Mouse (Mus musculus) heart, postnatal 25 days (tissue): Measurements from ENCODE around the gene Upp2. TPM values are rescaled to one million over a fixed set of nuclear protein-coding genes. Genes with fewer than 3 reads are reported as not detected.
A peak's percentile ranks its signal among the peaks of the same experiment; 100 is the strongest.

Experiments used
- DNase-seq: peaks from one replicate; pipeline ENCODE4 v3.0.0; 2022; ENCODE audit warnings: low spot score
- intact Hi-C: fragments of 180-260 bp; cut with DNase I; formaldehyde crosslinking; loops from one replicate; pipeline ENCODE4 v1.15.1; 2025
- total RNA-seq, 2 experiments: library from RNA; stranded (reverse); gene quantifications; 2 replicates each; pipeline ENCODE4 v1.2.3; 2021

The Upp2 gene
- total RNA-seq, 2 experiments from 2014 or later, result 3.1 to 3.8 TPM

DNA sequence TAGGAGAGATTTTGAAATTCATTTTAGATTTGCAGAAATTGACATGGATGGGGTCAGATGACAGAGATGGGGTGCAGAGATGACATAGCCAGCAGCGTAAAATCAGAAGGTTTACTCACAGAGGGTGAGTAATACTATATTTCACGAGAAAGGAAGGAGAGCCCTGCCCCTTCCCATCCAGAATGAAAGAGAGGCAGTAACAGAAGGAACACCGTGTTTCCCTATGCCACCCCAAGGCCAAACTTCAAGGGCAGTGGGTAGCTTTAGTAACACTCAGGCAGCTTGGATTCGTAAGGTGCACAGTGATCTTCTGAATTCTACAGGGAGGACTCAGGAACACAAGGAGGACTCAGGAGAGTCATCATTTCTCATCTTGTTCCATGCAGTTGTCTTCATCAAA is 144.0 kb downstream of the Upp2 start:
- no peak for DNase-seq
- intact Hi-C loops, result no loop called here

DNA sequence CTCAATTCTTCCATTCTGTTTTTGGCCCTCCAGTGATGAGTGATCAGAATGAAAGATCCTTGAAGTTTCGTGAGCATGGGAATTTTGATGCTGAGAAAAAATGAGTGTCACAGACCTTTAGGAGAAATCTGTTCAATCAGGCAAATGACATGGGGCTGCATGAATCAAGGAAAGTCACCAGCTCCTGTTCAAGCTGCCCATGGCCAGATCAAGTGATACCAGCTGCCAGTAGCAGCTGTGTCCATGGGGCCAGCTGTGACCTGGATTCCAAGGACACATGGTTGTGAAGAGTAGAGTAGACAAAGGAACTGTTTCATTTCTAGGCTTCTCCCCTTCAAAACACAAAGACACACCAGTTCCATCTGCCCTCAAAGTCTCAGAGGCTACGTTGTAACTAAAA is 144.4 kb downstream of the Upp2 start:
- DNase-seq, result no peak
- intact Hi-C loops, result no loop called here

DNA sequence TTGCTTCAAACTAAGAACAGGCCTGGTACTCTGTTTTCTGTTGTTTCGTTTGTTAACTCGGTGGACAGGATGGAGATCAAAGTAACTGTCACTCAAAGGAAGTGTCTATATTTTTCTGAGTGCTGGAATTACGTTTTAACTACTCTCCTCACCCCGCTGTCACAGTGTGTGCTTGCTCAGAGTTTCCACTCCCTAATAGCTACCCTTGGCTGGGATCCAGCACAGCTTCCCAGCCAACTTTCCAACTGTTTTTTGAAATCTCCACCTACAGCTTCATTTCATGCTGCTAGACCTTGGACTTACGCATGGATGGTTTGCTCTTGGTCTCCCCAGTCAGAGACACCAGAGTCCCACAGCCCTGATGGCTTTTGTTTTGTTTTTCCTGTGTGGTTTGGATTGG is 144.8 kb downstream of the Upp2 start:
- DNase-seq, result peak; percentile 64
- intact Hi-C loops, result no loop called here

DNA sequence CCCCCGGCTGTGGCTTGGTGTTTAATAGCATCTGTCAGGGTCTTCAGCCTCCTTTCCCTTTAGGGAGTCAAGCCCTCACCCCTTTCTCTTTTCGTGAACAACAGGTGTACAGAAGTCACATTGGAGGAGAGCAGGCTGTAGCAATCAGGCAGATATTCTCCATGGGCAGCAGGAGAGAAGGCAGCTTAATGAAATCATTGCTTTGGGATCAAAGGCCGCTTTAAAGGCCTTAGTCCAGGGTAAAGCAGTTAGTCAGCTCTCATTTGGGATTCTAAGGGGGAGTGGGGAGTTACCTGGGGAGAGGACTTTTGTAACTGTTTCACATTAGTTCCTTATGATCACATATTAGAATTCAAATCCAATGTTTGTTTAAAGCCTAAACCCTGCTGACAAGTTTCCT is 150.8 kb downstream of the Upp2 start:
- intact Hi-C loops, result no loop called here
- DNase-seq, result no peak

DNA sequence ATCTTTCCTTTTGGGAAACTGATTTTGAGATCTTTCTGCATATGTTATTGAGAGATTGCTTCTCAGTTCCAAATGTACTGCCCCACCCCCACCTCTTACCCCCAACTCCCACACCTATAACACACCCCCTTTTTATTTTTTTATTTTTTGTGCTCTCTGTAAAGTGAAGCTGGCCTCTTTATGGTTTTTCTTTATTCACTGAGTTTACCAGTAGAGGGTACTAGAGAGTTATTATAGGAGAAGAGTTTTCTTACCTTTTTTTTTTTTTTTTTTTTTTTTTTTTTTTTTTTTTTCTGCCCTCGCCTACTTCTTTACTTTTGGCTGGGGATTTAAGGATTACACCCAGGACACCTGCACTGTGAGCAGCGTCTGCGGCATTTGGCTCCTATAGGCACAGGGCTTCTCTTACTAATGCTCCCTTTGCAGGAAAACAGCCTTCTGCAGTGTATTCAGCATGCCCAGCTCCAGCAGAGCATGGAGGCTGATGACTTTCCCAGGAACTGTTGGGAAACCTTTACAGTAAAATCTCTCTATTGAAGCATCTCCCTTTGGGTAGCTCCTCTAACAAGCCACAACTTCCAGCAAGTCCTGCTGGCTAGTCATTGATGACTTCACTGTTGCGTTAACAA is 170.2 kb downstream of the Upp2 start:
- intact Hi-C loops, result loop anchor here (5.0 kb wide), 2 partner anchors 685 to 700 kb away; no protein-coding TSS in a partner anchor
- DNase-seq, result no peak

DNA sequence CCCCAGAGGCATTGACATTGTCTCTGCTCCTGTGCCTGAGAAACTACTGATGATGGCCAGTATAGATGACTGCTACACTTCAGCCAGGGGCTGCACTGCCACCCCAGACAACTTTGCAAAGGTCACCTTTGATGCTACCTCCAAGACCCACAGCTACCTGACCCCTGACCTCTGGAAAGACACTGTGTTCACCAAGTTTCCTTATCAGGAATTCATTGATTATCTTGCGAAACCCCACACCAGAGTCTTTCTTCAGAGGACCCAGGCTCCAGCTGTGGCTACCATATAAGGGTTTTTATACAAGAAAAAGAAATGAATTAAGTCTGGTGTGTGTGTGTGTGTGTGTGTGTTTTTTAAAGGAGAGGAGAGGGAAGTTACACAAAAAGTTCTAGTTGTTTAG is 174.1 kb downstream of the Upp2 start:
- no peak for DNase-seq
- intact Hi-C loops, result no loop called here

DNA sequence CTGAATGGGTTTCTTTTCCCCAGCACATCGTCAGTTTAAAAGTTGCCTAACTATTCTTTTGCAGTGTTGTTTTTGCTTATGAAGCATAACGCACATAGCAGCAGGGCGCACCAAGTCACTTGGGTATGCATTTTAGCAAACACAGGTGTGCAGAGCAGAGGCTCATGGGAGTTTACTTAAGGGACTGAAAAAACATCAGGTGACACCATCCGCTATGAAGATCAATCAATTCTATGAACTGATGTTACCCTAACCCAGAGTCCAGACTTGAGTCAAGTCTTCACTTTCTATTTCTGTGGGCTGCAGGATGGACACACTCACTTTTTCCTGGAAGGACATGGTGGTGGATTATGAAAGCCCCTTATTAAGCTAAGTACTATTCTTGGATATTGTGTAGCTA is 174.9 kb downstream of the Upp2 start:
- intact Hi-C loops, result no loop called here
- no peak for DNase-seq

DNA sequence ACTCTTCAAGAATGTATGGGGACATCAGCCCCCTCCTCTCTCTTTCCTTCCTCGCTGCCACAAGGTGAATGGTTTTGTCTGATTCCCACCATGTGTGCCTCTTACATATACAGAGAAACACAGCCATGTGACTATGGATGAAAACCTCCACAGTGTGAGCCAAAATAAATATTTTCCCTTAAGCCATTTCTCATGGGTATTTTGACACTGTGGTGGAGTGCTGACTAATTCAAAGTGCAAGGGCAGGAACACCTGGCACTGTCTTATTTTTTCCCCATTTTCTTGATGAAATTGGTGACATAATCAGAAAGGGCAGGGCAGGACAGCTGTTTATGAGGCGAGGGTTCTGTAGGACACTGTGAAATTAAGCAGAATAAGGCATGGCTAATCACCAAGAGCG is 176.3 kb downstream of the Upp2 start:
- no peak for DNase-seq
- intact Hi-C loops, result no loop called here

DNA sequence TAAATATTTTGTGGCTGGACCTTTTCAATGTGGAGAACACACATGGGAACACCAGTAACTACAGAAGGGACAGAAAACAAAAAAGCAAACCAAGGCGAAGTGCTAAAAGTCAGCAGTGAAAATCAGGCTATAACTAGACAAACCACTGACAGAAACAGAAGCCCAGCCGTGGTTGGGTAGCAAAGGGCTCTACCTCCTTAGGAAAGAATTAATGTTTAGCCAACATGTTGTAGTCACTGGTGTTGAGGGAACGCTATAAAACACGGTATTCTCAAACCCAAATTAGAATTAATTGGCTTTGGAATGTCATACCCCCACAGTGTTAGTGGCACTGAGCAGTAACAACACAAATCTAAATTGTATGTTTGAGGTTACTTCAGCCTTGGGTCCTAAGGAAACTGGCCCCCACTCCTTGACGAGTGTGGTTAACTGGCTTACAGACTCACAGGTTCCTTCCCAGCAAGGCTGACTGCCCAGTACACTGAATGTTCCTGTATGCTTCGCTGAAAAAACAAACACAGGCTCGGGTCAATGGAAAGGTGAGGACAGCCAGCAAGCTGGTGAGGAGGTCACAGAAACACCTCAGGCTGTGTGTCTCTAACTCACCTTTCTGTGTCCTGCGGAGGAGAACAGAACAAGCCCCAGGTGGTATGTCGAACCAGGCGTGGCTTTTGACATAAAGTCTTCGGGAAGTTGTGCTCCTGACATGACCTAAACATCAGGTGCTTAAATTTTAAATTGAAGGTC is 180.6 kb downstream of the Upp2 start:
- intact Hi-C loops, result no loop called here
- no peak for DNase-seq

DNA sequence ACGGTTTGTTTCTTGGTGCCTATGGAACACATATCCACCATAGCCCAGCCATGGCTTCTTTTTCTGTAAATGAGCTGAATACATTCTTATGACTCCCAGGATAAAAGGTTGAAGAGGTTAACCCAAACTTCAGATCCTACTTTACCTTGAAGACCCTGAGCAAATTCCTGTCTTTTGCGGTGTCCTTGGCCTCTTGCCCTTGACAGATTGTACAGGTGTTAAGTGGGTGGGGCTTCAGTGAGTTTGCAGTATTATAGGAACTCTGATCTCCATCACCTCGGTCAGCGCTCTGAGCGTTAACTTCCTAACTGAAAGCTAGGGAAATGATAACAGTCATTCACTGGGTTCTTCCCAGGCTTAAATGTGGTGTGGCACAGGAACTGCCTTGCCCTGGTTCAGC is 181.2 kb downstream of the Upp2 start:
- DNase-seq, result no peak
- intact Hi-C loops, result no loop called here

DNA sequence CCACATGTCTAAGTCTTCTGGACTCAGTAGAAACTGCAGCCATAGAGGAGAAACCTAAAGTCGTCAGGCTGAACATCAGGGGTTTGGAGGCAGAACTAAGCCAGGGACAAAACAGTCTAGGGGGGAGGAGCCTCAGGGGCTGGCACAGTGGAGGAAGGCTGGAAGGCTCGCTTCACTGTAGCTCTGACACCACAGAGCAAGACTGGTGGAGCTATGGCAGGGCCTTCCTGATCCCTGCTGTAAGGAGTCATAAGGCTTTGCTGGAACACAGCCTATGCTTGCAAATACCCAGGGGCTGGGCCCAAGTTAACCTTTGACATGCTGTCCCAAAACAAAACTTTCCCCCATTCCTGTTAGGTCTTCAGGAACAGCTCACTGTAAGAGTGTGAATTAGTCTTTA is 185.8 kb downstream of the Upp2 start:
- DNase-seq, result no peak
- intact Hi-C loops, result no loop called here

DNA sequence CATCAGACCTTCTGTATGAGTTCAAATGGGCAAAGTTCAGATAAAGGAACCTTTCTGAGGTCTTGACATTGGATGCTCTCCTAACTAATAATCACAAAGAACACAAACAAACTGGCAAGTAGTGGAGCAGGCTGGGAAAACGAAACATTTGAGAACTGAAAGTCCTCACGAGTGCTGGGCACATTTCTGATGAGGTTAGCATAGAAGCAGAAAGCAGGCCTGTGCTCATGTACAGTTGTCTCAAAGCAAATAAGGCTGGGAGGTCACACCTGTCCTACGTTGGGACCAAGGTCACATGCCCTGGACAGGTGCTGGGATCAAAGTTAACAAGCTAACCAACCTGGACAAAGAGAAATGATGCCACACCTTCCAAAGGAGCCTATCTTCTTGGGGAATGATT is 187.6 kb downstream of the Upp2 start:
- intact Hi-C loops, result no loop called here

DNA sequence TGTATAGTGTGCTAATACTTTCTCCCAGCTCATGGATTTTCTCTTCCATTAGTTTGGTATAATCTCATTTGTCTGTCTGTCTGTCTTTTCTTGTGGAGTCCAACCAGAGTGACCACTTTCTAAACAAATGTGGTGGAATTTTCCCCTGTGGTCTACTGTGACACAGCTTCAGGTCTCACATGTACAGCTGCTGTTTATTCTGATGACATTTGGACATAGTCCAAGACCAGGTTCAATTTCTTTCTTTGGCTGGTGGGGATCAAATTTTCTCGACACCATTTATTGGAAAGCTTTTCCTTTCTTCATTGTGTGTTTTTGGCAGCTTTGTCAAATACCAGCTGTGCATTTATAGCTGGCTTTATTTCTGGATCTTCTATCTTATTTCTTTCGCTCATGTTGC is 191.0 kb downstream of the Upp2 start:
- no peak for DNase-seq
- intact Hi-C loops, result no loop called here

More for the DNA sequence above, 187.6 kb downstream of the Upp2 start:
- DNase-seq, result no peak

DNA sequence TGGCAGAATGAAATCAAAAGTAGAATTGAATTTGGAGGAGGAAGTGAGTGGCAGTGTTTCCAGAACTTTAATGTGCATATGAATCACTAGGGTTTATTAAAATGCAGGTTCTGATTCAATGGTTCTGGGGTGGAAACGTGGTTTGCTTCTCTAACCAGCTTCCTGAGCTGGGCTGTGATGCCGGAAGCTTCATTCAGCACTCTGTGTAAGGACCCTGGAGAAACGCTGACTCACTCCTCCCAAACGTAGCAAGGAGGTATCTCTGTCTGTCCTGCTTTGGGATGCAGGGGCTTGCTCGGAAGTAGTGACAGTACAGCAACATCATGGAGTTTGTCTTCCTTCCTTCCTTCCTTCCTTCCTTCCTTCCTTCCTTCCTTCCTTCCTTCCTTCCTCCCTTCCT is 192.6 kb downstream of the Upp2 start:
- no peak for DNase-seq
- intact Hi-C loops, result no loop called here

DNA sequence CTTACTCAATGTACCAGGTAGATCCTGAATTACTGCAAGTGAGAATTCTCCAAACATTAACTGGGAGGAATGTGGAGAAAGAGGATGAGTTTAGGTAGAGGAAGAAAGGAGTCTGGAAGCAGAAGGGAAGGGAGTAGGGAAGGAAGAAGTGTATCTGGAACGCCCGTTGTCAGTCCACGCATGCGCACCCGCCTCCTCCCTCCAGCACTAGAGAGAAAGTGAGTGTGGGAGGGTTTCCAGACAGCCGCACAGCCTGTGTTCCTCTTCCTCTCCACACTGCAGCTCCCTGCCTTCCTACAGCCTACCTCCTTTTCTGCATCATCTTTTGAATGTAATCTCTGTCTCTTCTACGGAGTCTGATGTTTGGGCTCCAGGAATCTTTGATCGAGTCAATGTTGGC is 198.0 kb downstream of the Upp2 start:
- DNase-seq, result no peak
- intact Hi-C loops, result no loop called here

DNA sequence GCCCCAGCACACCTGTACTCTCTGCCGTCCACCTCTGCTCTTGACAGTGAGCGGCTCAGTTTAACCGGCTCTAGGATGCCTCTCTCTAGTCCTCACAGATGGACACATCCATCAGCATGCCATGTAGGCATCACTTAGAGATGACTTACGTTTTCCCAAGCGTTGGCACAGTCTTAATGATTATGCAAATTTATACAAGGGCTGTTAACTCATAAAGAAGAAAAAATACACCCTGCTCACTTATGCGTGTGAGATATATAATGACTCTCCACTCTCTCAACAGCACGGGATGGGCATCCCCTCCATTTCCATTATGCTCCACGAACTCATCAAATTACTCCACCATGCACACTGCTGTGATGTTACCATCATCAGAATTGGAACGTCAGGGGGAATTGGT is 206.7 kb downstream of the Upp2 start:
- intact Hi-C loops, result no loop called here
- no peak for DNase-seq

DNA sequence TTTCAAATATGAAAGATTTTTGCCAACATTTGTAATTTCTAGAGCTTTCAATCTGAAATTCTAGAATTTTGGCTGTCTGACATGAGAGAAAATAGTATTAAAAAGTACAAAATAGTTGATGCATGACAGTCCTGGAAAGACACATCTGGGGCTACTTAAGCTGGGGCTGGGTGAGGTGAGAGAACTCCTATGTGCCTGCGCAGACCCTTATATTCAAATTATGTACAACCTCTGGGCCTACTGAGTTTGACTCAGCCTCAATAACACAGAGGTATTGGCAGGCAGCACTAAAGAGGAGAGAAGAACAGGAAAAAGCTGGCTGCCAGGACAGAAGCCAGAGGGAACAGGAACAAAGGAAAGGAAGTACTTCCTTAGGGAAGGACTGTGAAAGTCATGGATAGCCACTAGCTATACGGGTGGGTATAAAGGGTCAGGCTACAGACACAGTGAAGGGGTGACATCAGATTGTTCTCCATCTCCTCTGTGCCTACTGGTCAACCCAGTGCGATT is 211.9 kb downstream of the Upp2 start:
- intact Hi-C loops, result no loop called here
- no peak for DNase-seq

DNA sequence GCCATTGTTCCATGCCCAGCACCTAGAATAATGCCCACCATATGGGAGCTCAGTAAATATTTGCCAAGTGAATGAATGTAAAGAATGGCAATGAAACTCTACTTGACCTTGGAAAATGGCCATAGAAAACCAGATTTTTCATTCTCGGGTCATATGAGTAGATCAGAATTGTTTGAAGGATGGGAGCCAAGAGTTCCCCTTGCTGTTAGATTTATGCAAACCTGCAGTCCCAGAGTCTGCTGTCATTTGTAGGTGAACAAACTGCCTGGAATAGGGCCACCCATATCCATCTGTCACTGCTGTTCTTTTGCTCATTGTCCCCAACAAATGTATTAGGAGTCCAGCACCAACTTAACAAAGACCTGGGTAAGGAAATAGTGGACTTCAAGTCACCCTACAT is 216.4 kb downstream of the Upp2 start:
- no peak for DNase-seq
- intact Hi-C loops, result no loop called here

DNA sequence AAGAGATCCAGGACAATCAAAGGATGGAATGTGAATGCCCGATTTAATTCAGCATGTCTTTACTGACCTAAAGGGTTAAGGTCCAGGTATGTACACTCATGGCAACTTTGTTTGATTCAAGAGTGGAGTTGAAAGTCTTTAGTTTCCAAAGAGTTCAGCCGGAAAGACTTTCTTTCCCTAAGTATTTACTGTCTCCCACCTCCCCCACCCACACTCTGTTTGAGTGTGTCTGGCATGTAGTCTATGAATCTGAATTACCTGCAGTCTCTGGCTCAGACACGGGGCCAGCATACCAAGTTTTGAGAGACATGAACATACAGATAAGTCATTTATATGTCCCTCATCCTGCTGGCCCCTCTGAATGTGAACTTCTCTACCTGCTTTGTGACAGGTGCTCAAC is 219.1 kb downstream of the Upp2 start:
- intact Hi-C loops, result no loop called here
- no peak for DNase-seq

DNA sequence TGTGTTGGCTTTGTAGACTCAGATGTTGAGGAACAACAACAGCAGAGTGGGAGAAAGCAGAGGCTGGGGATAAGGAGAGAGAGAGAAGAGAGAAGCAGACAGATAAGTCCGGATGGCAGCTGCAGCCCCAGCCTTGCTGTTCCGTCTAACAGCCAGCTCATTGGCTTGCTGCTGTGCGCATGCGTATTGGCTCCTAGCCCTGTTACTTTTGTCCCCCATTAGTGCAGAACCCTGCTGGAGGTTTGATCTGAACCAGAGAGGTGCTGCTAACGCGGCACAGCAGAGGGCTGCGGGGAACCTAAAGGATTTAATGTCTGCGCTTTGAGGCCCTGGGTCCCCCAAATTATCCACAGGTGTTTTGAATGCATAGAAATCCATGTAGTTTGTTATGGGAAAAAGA is 219.6 kb downstream of the Upp2 start:
- intact Hi-C loops, result no loop called here
- no peak for DNase-seq

DNA sequence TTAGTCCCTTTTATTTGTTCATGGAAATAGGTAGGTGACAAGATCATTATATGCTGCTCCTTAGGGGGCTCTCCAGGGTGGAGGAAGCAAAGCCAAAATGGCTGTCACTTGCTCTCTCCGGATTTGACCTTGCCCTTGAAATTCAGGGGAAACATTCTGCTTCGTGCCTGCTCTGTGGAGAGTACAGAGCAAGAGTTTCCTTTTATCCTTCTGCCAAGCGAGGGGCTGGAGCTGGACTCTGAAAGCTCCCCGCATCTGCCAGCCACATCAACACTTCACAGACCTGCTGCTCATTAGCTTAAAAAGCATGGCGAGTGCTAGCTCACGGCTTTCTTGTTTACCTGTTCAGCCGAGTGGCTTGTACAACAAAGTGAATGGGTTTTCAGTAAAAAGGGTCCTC is 220.3 kb downstream of the Upp2 start:
- intact Hi-C loops, result no loop called here

DNA sequence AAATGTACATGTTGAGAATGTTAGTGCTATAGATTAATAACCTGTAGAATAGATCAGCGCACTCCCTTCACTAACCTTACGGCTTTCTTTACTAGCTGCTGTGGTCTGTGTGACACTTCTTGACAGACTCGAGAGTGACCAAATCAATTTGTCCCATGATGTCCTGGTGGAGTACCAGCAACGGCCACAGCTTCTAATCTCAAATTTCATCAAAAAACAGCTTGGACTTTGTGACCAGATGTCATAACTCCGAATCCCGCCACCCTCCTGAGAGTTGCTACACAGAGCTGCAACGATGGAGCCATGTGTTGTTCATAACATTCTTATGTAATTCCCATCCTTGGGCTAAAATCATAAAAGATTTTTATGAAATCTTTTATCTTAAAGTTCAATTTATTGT is 222.8 kb downstream of the Upp2 start:
- no peak for DNase-seq
- intact Hi-C loops, result no loop called here

More for the DNA sequence above, 220.3 kb downstream of the Upp2 start:
- DNase-seq, result no peak
